Mouse (Mus musculus): ENCODE data around the gene Atp5l.

The Atp5l gene

DNA sequence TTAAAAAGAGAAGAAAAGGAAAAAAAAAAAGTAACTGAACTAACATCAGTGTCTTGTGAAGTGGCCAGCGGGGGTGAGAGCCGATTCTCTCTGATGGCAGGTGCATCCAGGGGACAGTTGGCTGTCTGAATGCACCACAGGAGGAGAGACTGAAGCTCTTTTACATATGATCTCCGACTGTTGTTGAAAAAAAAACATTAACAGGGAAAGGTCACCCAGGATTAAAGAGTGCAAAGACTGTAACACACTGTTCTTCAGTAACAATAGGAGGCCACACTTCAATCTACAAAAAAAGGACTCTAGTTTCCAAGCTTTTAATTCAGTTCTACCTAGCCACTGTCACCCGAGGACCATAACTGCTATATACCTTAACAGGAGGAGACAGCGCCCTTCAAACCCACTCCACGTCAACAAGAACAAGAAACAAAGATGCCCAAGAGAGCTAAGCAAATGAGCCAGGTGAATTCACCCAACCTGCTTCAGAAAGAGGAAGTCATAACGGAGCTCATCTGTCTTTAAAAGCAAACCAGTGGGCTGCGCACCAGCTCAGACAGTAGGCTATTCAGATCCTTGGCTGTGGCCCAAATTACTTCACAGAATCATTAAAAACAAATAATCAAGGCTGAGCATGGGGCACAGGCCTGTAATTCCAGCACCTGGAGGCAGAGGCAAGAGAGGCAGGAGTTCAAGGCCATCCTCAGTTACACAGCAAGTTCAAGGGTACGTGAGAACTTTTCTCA lies 53.9 kb downstream of the Atp5l start:
- CTCF ChIA-PET, result interaction anchor here (0.7 kb wide), 3 partner anchors 14 to 631 kb away, joined by 4 to 6 read pairs (median 5); no protein-coding TSS in a partner anchor
